Mouse (Mus musculus): ENCODE measurements around the gene Macrod2. TPM values are rescaled to one million over a fixed set of nuclear protein-coding genes. Genes with fewer than 3 reads are reported as not detected.

The Macrod2 gene
- total and polyA plus RNA-seq, 2 experiments = 2.0 to 3.3 TPM

DNA sequence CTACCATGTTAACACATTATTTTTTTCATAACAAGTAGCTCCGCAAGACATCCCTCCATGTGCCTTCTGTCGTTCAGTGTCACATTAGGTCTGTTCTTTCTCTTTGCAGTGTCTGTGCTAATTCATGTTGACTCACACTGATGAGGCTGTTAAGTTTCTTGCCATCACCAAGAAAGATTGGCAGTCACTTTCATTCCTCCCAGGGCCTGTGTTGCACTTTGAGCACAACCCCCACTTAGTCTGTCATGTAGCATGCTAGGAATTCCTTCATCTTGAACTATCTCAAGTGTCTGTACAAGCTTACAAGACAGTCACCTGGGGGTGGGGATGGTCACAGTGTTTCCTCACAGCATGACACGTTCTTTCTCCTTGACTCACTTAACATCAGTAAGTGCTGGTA lies 696.2 kb downstream of the Macrod2 start:
- H3K4me3 ChIP-seq (ENCODE audit: insufficient read depth, low read depth, low read length) = no peak overlapping the region
- H3K36me3 ChIP-seq (ENCODE audit: control insufficient read depth, insufficient read depth, low read length) = no peaks in the 10 kb centered on the region
- H3K4me1 ChIP-seq (ENCODE audit: control insufficient read depth, insufficient read depth, low read length) = no peaks in the 10 kb centered on the region
- no peaks in the 10 kb centered on the region for H3K79me2 ChIP-seq (ENCODE audit: control insufficient read depth, insufficient read depth, low read length)
- no peak for DNase-seq (ENCODE audit: extremely low read depth, low read depth, low spot score)
- no peaks in the 10 kb centered on the region for H3K27me3 ChIP-seq (ENCODE audit: control insufficient read depth, insufficient read depth, low read length)
- TF ChIP-seq POLR2A (IDR thresholded peaks at IDR 0.05; ENCODE audit: extremely low read depth, insufficient read depth, low read length) = no peak
- no peak for TF ChIP-seq CTCF (IDR thresholded peaks at IDR 0.05; ENCODE audit: low read depth, low read length)
- H3K9ac ChIP-seq (ENCODE audit: low read depth, low read length) = no peak overlapping the region
- 75% methylated on average over 3 of the region's 3 CpGs for WGBS
- no peak overlapping the region for H3K27ac ChIP-seq (replicated peaks; ENCODE audit: insufficient read depth, low read depth, low read length)

DNA sequence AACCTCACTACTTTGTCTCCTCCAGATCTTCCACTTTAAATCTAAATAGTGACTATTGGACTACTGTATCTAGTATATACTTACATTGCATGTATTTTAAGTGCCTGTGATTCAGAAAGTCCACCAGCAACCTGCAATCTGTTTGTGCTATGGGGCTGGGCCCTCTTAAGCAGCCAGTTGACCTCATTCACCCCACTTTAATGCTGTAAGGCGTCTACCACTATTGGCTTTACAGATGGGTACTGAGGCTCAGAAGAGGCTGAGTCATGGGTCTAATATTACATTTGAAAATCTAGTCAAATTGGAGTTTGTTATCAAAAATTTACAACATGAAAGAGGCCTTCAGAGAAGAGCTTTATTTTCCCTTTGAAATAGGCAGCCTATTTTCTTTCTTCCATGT lies 722.5 kb downstream of the Macrod2 start:
- no peaks in the 10 kb centered on the region for H3K79me2 ChIP-seq (ENCODE audit: control insufficient read depth, insufficient read depth, low read length)
- no peak for TF ChIP-seq CTCF (IDR thresholded peaks at IDR 0.05; ENCODE audit: low read depth, low read length)
- no peak for TF ChIP-seq POLR2A (IDR thresholded peaks at IDR 0.05; ENCODE audit: extremely low read depth, insufficient read depth, low read length)
- no peaks in the 10 kb centered on the region for H3K4me1 ChIP-seq (ENCODE audit: control insufficient read depth, insufficient read depth, low read length)
- no peak overlapping the region for H3K27ac ChIP-seq (replicated peaks; ENCODE audit: insufficient read depth, low read depth, low read length)
- H3K4me3 ChIP-seq (ENCODE audit: insufficient read depth, low read depth, low read length) = no peak overlapping the region
- H3K36me3 ChIP-seq (ENCODE audit: control insufficient read depth, insufficient read depth, low read length) = no peaks in the 10 kb centered on the region
- H3K9ac ChIP-seq (ENCODE audit: low read depth, low read length) = no peak overlapping the region
- H3K27me3 ChIP-seq (ENCODE audit: control insufficient read depth, insufficient read depth, low read length) = no peaks in the 10 kb centered on the region
- DNase-seq (ENCODE audit: extremely low read depth, low read depth, low spot score) = no peak
- 71% methylated on average over 1 of the region's 1 CpGs for WGBS

DNA sequence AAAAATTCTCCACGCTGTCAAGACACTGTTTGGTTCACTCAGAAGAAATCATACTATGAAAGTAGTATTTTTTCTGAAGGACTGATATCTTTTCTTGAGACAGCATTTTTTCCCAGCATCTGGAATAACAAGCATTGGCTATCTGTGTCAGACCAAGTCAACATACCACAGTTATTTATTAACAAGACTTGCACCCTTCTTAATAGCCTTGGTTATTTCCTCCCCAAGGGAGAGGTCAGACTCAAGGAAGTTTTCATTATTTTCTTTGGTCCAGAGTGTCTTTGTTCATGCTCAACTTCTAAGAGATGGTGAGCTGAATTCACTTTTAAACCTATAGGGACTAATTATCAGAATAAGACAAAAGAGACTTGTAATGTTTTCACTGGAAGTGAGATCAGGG lies 728.8 kb downstream of the Macrod2 start:
- H3K79me2 ChIP-seq (ENCODE audit: control insufficient read depth, insufficient read depth, low read length) = no peaks in the 10 kb centered on the region
- no peaks in the 10 kb centered on the region for H3K27me3 ChIP-seq (ENCODE audit: control insufficient read depth, insufficient read depth, low read length)
- no peak overlapping the region for H3K9ac ChIP-seq (ENCODE audit: low read depth, low read length)
- no peak overlapping the region for H3K27ac ChIP-seq (replicated peaks; ENCODE audit: insufficient read depth, low read depth, low read length)
- no peaks in the 10 kb centered on the region for H3K4me1 ChIP-seq (ENCODE audit: control insufficient read depth, insufficient read depth, low read length)
- DNase-seq (ENCODE audit: extremely low read depth, low read depth, low spot score) = no peak
- WGBS = 71% methylated on average over 1 of the region's 1 CpGs
- H3K36me3 ChIP-seq (ENCODE audit: control insufficient read depth, insufficient read depth, low read length) = no peaks in the 10 kb centered on the region
- H3K4me3 ChIP-seq (ENCODE audit: insufficient read depth, low read depth, low read length) = no peak overlapping the region
- TF ChIP-seq CTCF (IDR thresholded peaks at IDR 0.05; ENCODE audit: low read depth, low read length) = no peak
- no peak for TF ChIP-seq POLR2A (IDR thresholded peaks at IDR 0.05; ENCODE audit: extremely low read depth, insufficient read depth, low read length)

DNA sequence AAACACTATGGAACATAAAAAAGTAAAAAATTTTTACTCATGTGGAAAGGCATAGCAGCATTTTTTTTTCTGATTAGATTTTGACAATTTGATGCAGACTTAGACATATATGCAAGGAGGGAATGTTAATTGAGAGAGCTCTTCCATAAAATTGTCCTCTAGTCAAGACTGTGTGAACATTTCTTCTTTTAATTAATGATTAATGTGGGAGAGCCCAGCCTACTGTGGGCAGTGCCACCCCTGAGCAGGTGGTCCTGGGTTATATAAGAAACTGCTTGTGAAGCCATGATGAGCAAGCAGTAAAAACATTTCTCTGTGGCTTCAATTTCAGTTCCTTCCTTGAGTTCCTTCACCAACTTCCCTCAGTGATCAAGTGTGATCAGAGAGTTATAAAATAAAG lies 730.5 kb downstream of the Macrod2 start:
- no peak for DNase-seq (ENCODE audit: extremely low read depth, low read depth, low spot score)
- TF ChIP-seq POLR2A (IDR thresholded peaks at IDR 0.05; ENCODE audit: extremely low read depth, insufficient read depth, low read length) (no peak), CTCF (IDR thresholded peaks at IDR 0.05; ENCODE audit: low read depth, low read length) (no peak)
- H3K79me2 ChIP-seq (ENCODE audit: control insufficient read depth, insufficient read depth, low read length) = no peaks in the 10 kb centered on the region
- H3K4me3 ChIP-seq (ENCODE audit: insufficient read depth, low read depth, low read length) = no peak overlapping the region
- no peaks in the 10 kb centered on the region for H3K36me3 ChIP-seq (ENCODE audit: control insufficient read depth, insufficient read depth, low read length)
- no peak overlapping the region for H3K27ac ChIP-seq (replicated peaks; ENCODE audit: insufficient read depth, low read depth, low read length)
- H3K27me3 ChIP-seq (ENCODE audit: control insufficient read depth, insufficient read depth, low read length) = no peaks in the 10 kb centered on the region
- H3K4me1 ChIP-seq (ENCODE audit: control insufficient read depth, insufficient read depth, low read length) = no peaks in the 10 kb centered on the region
- H3K9ac ChIP-seq (ENCODE audit: low read depth, low read length) = no peak overlapping the region

- Histone ChIP-seq H3K4me1 (ENCODE audit: control insufficient read depth, insufficient read depth, low read length) (no peaks in the 10 kb centered on the region), H3K79me2 (ENCODE audit: control insufficient read depth, insufficient read depth, low read length) (no peaks in the 10 kb centered on the region), H3K27ac (replicated peaks; ENCODE audit: insufficient read depth, low read depth, low read length) (no peak overlapping the region), H3K27me3 (ENCODE audit: control insufficient read depth, insufficient read depth, low read length) (no peaks in the 10 kb centered on the region), H3K4me3 (ENCODE audit: insufficient read depth, low read depth, low read length) (no peak overlapping the region), H3K36me3 (ENCODE audit: control insufficient read depth, insufficient read depth, low read length) (no peaks in the 10 kb centered on the region), H3K9ac (ENCODE audit: low read depth, low read length) (no peak overlapping the region)
- DNase-seq (ENCODE audit: extremely low read depth, low read depth, low spot score) = no peak
- 76% methylated on average over 2 of the region's 2 CpGs for WGBS
- TF ChIP-seq POLR2A (IDR thresholded peaks at IDR 0.05; ENCODE audit: extremely low read depth, insufficient read depth, low read length) (no peak), CTCF (IDR thresholded peaks at IDR 0.05; ENCODE audit: low read depth, low read length) (no peak)
Measured at GRCm38 (mm10) chr2:141142266-141142665, 747.2 kb downstream of the Macrod2 start.

DNA sequence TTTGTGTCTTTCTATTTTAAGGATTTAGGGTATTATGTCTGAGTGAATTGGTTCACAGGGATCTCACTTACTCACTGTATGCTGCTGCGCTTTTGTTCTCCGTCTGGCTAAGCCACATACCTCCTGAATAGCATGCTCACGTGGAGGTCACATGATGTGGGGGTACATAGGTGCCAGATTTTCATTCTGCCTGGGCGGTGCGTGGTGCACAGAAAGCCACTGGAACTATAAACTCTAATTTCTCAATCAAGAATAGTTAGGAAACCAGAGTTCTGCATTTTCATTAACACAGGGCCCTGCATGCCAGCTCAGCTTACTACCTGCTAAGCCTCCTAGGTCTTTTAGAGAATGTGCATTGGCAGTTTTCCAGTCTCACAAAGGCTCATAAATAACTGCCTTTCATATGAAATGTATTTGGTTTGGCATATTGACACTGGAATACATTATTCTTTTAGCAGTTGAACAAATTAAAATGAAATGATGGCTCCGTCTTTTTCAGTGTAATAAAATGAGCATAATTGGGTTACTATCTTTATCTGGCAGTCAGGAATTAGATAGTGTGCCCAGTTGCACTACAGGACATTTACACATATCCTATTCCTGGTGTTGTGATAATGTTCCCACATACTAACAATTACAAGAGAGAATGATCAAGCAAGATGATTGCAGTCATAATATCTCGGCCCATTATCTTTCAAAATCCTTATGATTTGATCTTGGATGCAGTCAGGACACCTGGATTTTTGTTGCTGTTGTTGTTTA lies 757.1 kb downstream of the Macrod2 start:
- WGBS = 86% methylated on average over 7 of the region's 7 CpGs
- no peak for TF ChIP-seq CTCF (IDR thresholded peaks at IDR 0.05; ENCODE audit: low read depth, low read length)
- no peak for TF ChIP-seq POLR2A (IDR thresholded peaks at IDR 0.05; ENCODE audit: extremely low read depth, insufficient read depth, low read length)

More for the DNA sequence above, 757.1 kb downstream of the Macrod2 start:
- Histone ChIP-seq H3K36me3 (ENCODE audit: control insufficient read depth, insufficient read depth, low read length) (no peaks in the 10 kb centered on the region), H3K9ac (ENCODE audit: low read depth, low read length) (no peak overlapping the region), H3K27me3 (ENCODE audit: control insufficient read depth, insufficient read depth, low read length) (no peaks in the 10 kb centered on the region), H3K4me1 (ENCODE audit: control insufficient read depth, insufficient read depth, low read length) (no peaks in the 10 kb centered on the region), H3K4me3 (ENCODE audit: insufficient read depth, low read depth, low read length) (no peak overlapping the region), H3K27ac (replicated peaks; ENCODE audit: insufficient read depth, low read depth, low read length) (no peak overlapping the region), H3K79me2 (ENCODE audit: control insufficient read depth, insufficient read depth, low read length) (no peaks in the 10 kb centered on the region)
- DNase-seq (ENCODE audit: extremely low read depth, low read depth, low spot score) = no peak
